Mouse (Mus musculus): ENCODE measurements around the gene Epha1. TPM values are rescaled to one million over a fixed set of nuclear protein-coding genes. Genes with fewer than 3 reads are reported as not detected.
A peak's percentile ranks its signal among the peaks of the same experiment; 100 is the strongest.

Epha1 gene
- polyA plus RNA-seq, 1 experiment: 20.6 TPM

DNA sequence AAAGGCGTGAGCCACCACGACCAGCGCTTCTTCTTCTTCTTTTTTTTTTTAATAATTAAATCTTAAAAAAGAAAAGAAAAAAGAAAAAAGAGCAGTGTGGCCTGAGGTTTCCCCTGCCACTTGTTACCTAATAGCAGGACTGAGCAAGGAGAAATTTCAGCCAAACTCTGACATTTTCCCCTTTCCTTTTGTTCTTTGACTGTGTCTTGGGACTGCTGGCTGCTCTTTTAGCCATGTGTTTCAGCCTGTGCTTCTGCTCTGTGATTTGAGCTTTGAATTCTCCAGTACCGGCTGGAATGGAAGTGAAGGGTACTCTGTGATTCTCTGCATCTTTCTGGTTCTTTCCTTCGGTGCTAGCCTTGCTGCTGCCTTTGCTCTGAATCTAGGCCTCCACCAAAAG is 10.3 kb upstream of the Epha1 start:
- TF ChIP-seq POLR2A (IDR thresholded peaks at IDR 0.05; ENCODE audit: insufficient read depth, low read length) (no peak), EP300 (IDR thresholded peaks at IDR 0.05; ENCODE audit: insufficient read depth, low read depth, low read length) (no peak), CTCF (IDR thresholded peaks at IDR 0.05; ENCODE audit: low read depth, low read length) (no peak)
- no peak overlapping the region for H3K27ac ChIP-seq (ENCODE audit: insufficient read depth, low read length)
- H3K36me3 ChIP-seq (ENCODE audit: control insufficient read depth, insufficient read depth, low read length, poor library complexity, severe bottlenecking): no peaks in the 10 kb centered on the region
- H3K4me1 ChIP-seq (ENCODE audit: control insufficient read depth, insufficient read depth, low read length): no peaks in the 10 kb centered on the region
- H3K27me3 ChIP-seq (ENCODE audit: control insufficient read depth, insufficient read depth, low read length, poor library complexity, severe bottlenecking): no peaks in the 10 kb centered on the region; the same call in none of the 2 replicates
- H3K4me3 ChIP-seq (ENCODE audit: low read depth, low read length): no peak overlapping the region
- no peak overlapping the region for H3K9ac ChIP-seq (ENCODE audit: low read depth, poor library complexity, severe bottlenecking)
- H3K9me3 ChIP-seq (replicated peaks; ENCODE audit: control insufficient read depth, insufficient read depth, low read length, poor library complexity, severe bottlenecking): no peaks in the 10 kb centered on the region

GRCm38 (mm10) chr6:42381916-42382381 is 8.9 kb upstream of the Epha1 start:
- TF ChIP-seq EP300 (IDR thresholded peaks at IDR 0.05; ENCODE audit: insufficient read depth, low read depth, low read length) (no peak), CTCF (IDR thresholded peaks at IDR 0.05; ENCODE audit: low read depth, low read length) (no peak), POLR2A (IDR thresholded peaks at IDR 0.05; ENCODE audit: insufficient read depth, low read length) (no peak)
- H3K9ac ChIP-seq (ENCODE audit: low read depth, poor library complexity, severe bottlenecking): no peak overlapping the region
- no peaks in the 10 kb centered on the region for H3K4me1 ChIP-seq (ENCODE audit: control insufficient read depth, insufficient read depth, low read length)
- H3K9me3 ChIP-seq (replicated peaks; ENCODE audit: control insufficient read depth, insufficient read depth, low read length, poor library complexity, severe bottlenecking): no peaks in the 10 kb centered on the region
- no peaks in the 10 kb centered on the region for H3K36me3 ChIP-seq (ENCODE audit: control insufficient read depth, insufficient read depth, low read length, poor library complexity, severe bottlenecking)
- H3K27ac ChIP-seq (ENCODE audit: insufficient read depth, low read length): no peak overlapping the region
- no peaks in the 10 kb centered on the region; the same call in none of the 2 replicates for H3K27me3 ChIP-seq (ENCODE audit: control insufficient read depth, insufficient read depth, low read length, poor library complexity, severe bottlenecking)
- no peak overlapping the region for H3K4me3 ChIP-seq (ENCODE audit: low read depth, low read length)

- Histone ChIP-seq H3K36me3 (ENCODE audit: control insufficient read depth, insufficient read depth, low read length, poor library complexity, severe bottlenecking) (no peaks in the 10 kb centered on the region), H3K4me1 (ENCODE audit: control insufficient read depth, insufficient read depth, low read length) (no peaks in the 10 kb centered on the region), H3K4me3 (ENCODE audit: low read depth, low read length) (no peak overlapping the region), H3K9ac (ENCODE audit: low read depth, poor library complexity, severe bottlenecking) (no peak overlapping the region), H3K27me3 (ENCODE audit: control insufficient read depth, insufficient read depth, low read length, poor library complexity, severe bottlenecking) (no peaks in the 10 kb centered on the region; the same call in none of the 2 replicates), H3K27ac (ENCODE audit: insufficient read depth, low read length) (no peak overlapping the region), H3K9me3 (replicated peaks; ENCODE audit: control insufficient read depth, insufficient read depth, low read length, poor library complexity, severe bottlenecking) (no peaks in the 10 kb centered on the region)
- TF ChIP-seq CTCF (IDR thresholded peaks at IDR 0.05; ENCODE audit: low read depth, low read length) (no peak), POLR2A (IDR thresholded peaks at IDR 0.05; ENCODE audit: insufficient read depth, low read length) (no peak), EP300 (IDR thresholded peaks at IDR 0.05; ENCODE audit: insufficient read depth, low read depth, low read length) (no peak)
These were observed 8.2 kb upstream of the Epha1 start for GRCm38 (mm10) chr6:42381221-42381620.

DNA sequence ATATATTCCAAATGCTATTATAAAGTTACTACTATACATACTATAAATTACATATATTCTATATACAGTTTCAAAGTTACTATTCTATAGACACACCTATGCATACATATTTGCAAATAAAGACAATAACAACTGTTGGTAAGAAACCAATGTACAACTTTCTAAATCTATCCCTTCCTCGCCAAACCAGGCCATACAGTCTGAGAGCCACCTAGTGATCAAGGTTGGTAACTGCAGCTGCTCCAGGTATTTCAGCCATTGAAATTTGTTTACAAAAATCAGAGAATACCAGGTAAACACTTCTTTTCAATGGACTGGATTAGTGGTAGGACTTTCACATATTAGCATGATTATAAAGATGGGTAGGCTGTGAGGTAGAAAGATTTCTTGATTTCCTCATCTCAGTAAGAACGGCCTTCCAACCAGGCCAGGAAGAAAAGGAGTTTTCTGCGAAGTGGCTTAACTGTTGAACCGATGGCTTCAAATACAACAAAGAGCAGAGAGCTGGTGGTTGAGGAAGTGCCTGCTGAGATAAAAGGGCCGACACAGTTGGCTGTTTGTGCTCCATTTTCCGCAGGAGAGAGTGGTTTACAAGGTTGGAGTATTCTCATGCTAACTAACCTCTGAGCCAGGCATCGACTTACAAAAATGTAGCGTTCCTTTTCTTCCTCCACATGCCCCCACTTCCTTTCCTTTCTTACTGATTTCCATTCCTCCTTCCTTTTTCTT is 7.5 kb upstream of the Epha1 start:
- TF ChIP-seq POLR2A (IDR thresholded peaks at IDR 0.05; ENCODE audit: insufficient read depth, low read length): no peak
- no peak for TF ChIP-seq CTCF (IDR thresholded peaks at IDR 0.05; ENCODE audit: low read depth, low read length)
- TF ChIP-seq EP300 (IDR thresholded peaks at IDR 0.05; ENCODE audit: insufficient read depth, low read depth, low read length): peak; percentile 73
- H3K9ac ChIP-seq (ENCODE audit: low read depth, poor library complexity, severe bottlenecking): no peak overlapping the region
- H3K36me3 ChIP-seq (ENCODE audit: control insufficient read depth, insufficient read depth, low read length, poor library complexity, severe bottlenecking): no peaks in the 10 kb centered on the region
- H3K27ac ChIP-seq (ENCODE audit: insufficient read depth, low read length): no peak overlapping the region
- H3K9me3 ChIP-seq (replicated peaks; ENCODE audit: control insufficient read depth, insufficient read depth, low read length, poor library complexity, severe bottlenecking): no peaks in the 10 kb centered on the region
- no peaks in the 10 kb centered on the region; the same call in none of the 2 replicates for H3K27me3 ChIP-seq (ENCODE audit: control insufficient read depth, insufficient read depth, low read length, poor library complexity, severe bottlenecking)
- no peak overlapping the region for H3K4me3 ChIP-seq (ENCODE audit: low read depth, low read length)
- no peaks in the 10 kb centered on the region for H3K4me1 ChIP-seq (ENCODE audit: control insufficient read depth, insufficient read depth, low read length)

GRCm38 (mm10) chr6:42379551-42379950 is 6.5 kb upstream of the Epha1 start:
- no peak for TF ChIP-seq CTCF (IDR thresholded peaks at IDR 0.05; ENCODE audit: low read depth, low read length)
- TF ChIP-seq POLR2A (IDR thresholded peaks at IDR 0.05; ENCODE audit: insufficient read depth, low read length): no peak
- no peak for TF ChIP-seq EP300 (IDR thresholded peaks at IDR 0.05; ENCODE audit: insufficient read depth, low read depth, low read length)
- H3K4me1 ChIP-seq (ENCODE audit: control insufficient read depth, insufficient read depth, low read length): no peaks in the 10 kb centered on the region
- no peaks in the 10 kb centered on the region for H3K9me3 ChIP-seq (replicated peaks; ENCODE audit: control insufficient read depth, insufficient read depth, low read length, poor library complexity, severe bottlenecking)
- H3K36me3 ChIP-seq (ENCODE audit: control insufficient read depth, insufficient read depth, low read length, poor library complexity, severe bottlenecking): no peaks in the 10 kb centered on the region
- H3K27me3 ChIP-seq (ENCODE audit: control insufficient read depth, insufficient read depth, low read length, poor library complexity, severe bottlenecking): no peaks in the 10 kb centered on the region; the same call in none of the 2 replicates
- no peak overlapping the region for H3K9ac ChIP-seq (ENCODE audit: low read depth, poor library complexity, severe bottlenecking)
- no peak overlapping the region for H3K27ac ChIP-seq (ENCODE audit: insufficient read depth, low read length)
- no peak overlapping the region for H3K4me3 ChIP-seq (ENCODE audit: low read depth, low read length)

DNA sequence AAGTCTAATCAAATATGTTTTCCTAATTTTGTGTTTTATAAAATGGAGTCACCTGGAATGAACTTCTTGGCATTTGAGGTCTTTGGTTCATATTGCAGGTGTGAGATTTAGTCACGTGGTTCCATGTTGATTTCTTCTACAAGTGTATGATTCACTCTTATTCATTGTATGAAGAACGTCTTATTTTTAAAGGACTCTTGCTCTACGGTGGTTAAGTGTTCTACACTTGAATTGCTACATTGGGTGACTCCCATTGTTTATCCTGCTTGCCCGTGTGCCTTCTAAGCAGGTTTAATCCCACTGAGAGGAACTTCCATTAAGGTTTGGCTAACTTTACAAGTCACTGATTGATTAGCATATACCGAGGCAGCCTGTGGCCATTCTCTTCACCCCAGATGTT is 4.2 kb upstream of the Epha1 start:
- Histone ChIP-seq H3K9me3 (replicated peaks; ENCODE audit: control insufficient read depth, insufficient read depth, low read length, poor library complexity, severe bottlenecking) (no peaks in the 10 kb centered on the region), H3K27ac (ENCODE audit: insufficient read depth, low read length) (no peak overlapping the region), H3K4me1 (ENCODE audit: control insufficient read depth, insufficient read depth, low read length) (no peaks in the 10 kb centered on the region), H3K4me3 (ENCODE audit: low read depth, low read length) (no peak overlapping the region), H3K27me3 (ENCODE audit: control insufficient read depth, insufficient read depth, low read length, poor library complexity, severe bottlenecking) (no peaks in the 10 kb centered on the region; the same call in none of the 2 replicates), H3K36me3 (ENCODE audit: control insufficient read depth, insufficient read depth, low read length, poor library complexity, severe bottlenecking) (no peaks in the 10 kb centered on the region), H3K9ac (ENCODE audit: low read depth, poor library complexity, severe bottlenecking) (no peak overlapping the region)
- TF ChIP-seq EP300 (IDR thresholded peaks at IDR 0.05; ENCODE audit: insufficient read depth, low read depth, low read length) (no peak), CTCF (IDR thresholded peaks at IDR 0.05; ENCODE audit: low read depth, low read length) (no peak), POLR2A (IDR thresholded peaks at IDR 0.05; ENCODE audit: insufficient read depth, low read length) (no peak)

All from ES-Bruce4 (cell line).